Mouse (Mus musculus) neural tube, postnatal 0 days (tissue): ENCODE results near the gene Trim37. TPM values are rescaled to one million over a fixed set of nuclear protein-coding genes. Genes with fewer than 3 reads are reported as not detected.

ENCODE experiments used
- microRNA counts: library from miRNA; unstranded; fragments of <30 nt; microRNA quantifications from one replicate; lab custom pipeline; 2015
- microRNA-seq: library from miRNA; unstranded; fragments of <30 nt; microRNA quantifications from one replicate; pipeline ENCODE4, GENCODE M21; 2016
- polyA plus RNA-seq: library from polyadenylated mRNA; unstranded; fragments of >200 nt; fragmentation: Nextera tagmentation; extraction: Ambion mirVana; gene quantifications from 2 replicates; pipeline ENCODE4 v1.2.1, GENCODE M21; 2015

Gene Trim37
- polyA plus RNA-seq, result 67.4 TPM in 2 replicates

GRCm38 (mm10) chr11:87126824-87127816 lies at the start of gene Trim37:
Gene Trim37 (plus strand): TSS chr11:87127077.

GRCm38 (mm10) chr11:87086290-87086984 lies 40.4 kb upstream of the Trim37 start, which contains the start of gene Smg8:
Gene Smg8 (minus strand): TSS chr11:87086774.

GRCm38 (mm10) chr11:87108409-87108754 lies 18.5 kb upstream of the Trim37 start, which contains the start of gene Prr11:
Gene Prr11 (minus strand): TSS chr11:87108708.

GRCm38 (mm10) chr11:87108755-87109518 lies 17.9 kb upstream of the Trim37 start, which contains the start of gene Ska2:
Gene Ska2 (plus strand): TSS chr11:87109234.

MicroRNAs encoded within 50 kb of the gene (microRNA counts, 519-probe panel; counts per million panel counts)
- 6,017 counts per million, percentile 84 among the panel's probes with 10 or more counts for microRNA mmu-miR-301a (lab: Ali Mortazavi, UCI)

Small RNAs within 50 kb of the gene (microRNA-seq; reads per million reads assigned to microRNA genes)
- gene Mir301, result 1,731 reads per million, percentile 80 among the genes with 10 or more reads in this experiment

Other genes with a start within 250 kb of the Trim37 start
- 3.4 and 3.5 TPM in 2 replicates for gene Ypel2, start 133.4 kb upstream of the Trim37 start, polyA plus RNA-seq
- gene Gdpd1, start 53.0 kb upstream of the Trim37 start, polyA plus RNA-seq, result 122 and 133 TPM in 2 replicates
- gene Smg8, start 40.3 kb upstream of the Trim37 start, polyA plus RNA-seq, result 13.1 and 15.2 TPM in 2 replicates
- gene Prr11, start 18.4 kb upstream of the Trim37 start, polyA plus RNA-seq, result 1.1 and 1.5 TPM in 2 replicates
- gene Ska2, start 17.8 kb upstream of the Trim37 start, polyA plus RNA-seq, result 20.0 and 22.5 TPM in 2 replicates
- gene Ppm1e, start 231.9 kb downstream of the Trim37 start, polyA plus RNA-seq, result 19.0 and 22.5 TPM in 2 replicates